Mouse (Mus musculus): Measurements from ENCODE around the gene Irgm1. TPM values are rescaled to one million over a fixed set of nuclear protein-coding genes. Genes with fewer than 3 reads are reported as not detected.
A peak's percentile ranks its signal among the peaks of the same experiment; 100 is the strongest.
"Not testable (repeated sequence)": the region's sequence is repeated elsewhere in the genome, so short reads cannot be mapped to it uniquely, and the experiment has no call there.

The Irgm1 gene
- polyA plus RNA-seq, 1 experiment from 2014 or later: 1.6 TPM

DNA sequence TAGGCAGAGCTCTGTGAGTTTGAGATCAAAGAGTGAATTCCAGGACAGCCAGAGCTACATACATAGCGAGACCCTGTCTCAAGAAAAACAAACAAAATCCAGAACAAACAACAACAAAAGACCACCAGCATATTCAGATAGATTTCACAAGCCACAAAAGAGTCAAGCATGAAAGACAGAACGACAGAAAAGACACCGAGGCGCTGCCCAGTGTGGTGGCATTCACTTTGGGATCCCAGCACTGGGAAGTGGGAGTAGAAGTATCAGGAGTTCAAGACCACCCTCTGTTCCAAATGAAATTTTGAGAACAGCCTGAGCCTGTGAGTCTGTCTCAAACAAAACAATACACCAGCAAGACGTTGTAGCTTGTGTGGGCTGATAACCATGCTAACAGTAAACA, 24.6 kb downstream of the Irgm1 start:
- no peaks in the 10 kb centered on the region for H3K9me3 ChIP-seq (ENCODE audit: control insufficient read depth, low read length)
- no peak overlapping the region for H3K27ac ChIP-seq (ENCODE audit: low read length)
- no peak overlapping the region for H3K9ac ChIP-seq (replicated peaks; ENCODE audit: low read depth, low read length)
- no peak for ATAC-seq
- no peaks in the 10 kb centered on the region for H3K4me1 ChIP-seq (replicated peaks; ENCODE audit: control insufficient read depth, insufficient read depth, low read length)
- no peak overlapping the region for H3K4me2 ChIP-seq (ENCODE audit: low read length)
- H3K27me3 ChIP-seq (replicated peaks; ENCODE audit: control insufficient read depth, insufficient read depth, low read length): no peaks in the 10 kb centered on the region; the same call in none of the 2 replicates
- H3K36me3 ChIP-seq (ENCODE audit: control insufficient read depth, insufficient read depth): no peaks in the 10 kb centered on the region
- H3K4me3 ChIP-seq (replicated peaks; ENCODE audit: low read length): no peak overlapping the region
- 59% methylated on average over 5 of the region's 5 CpGs for WGBS

- not testable (repeated sequence) for H3K27me3 ChIP-seq (replicated peaks; ENCODE audit: control insufficient read depth, insufficient read depth, low read length); H3K4me1 ChIP-seq (replicated peaks; ENCODE audit: control insufficient read depth, insufficient read depth, low read length); H3K9ac ChIP-seq (replicated peaks; ENCODE audit: low read depth, low read length); H3K27ac ChIP-seq (ENCODE audit: low read length); H3K9me3 ChIP-seq (ENCODE audit: control insufficient read depth, low read length); ATAC-seq; H3K4me2 ChIP-seq (ENCODE audit: low read length); H3K36me3 ChIP-seq (ENCODE audit: control insufficient read depth, insufficient read depth); H3K4me3 ChIP-seq (replicated peaks; ENCODE audit: low read length)
- WGBS: 74% methylated on average over 2 of the region's 2 CpGs
Measured at GRCm38 (mm10) chr11:48846362-48846761, 25.1 kb downstream of the Irgm1 start.

- no peak for ATAC-seq
- H3K9me3 ChIP-seq (ENCODE audit: control insufficient read depth, low read length): no peaks in the 10 kb centered on the region
- H3K27ac ChIP-seq (ENCODE audit: low read length): no peak overlapping the region
- H3K4me1 ChIP-seq (replicated peaks; ENCODE audit: control insufficient read depth, insufficient read depth, low read length): no peaks in the 10 kb centered on the region
- no peaks in the 10 kb centered on the region for H3K36me3 ChIP-seq (ENCODE audit: control insufficient read depth, insufficient read depth)
- no peak overlapping the region for H3K9ac ChIP-seq (replicated peaks; ENCODE audit: low read depth, low read length)
- H3K27me3 ChIP-seq (replicated peaks; ENCODE audit: control insufficient read depth, insufficient read depth, low read length): no peaks in the 10 kb centered on the region; the same call in none of the 2 replicates
- no peak overlapping the region for H3K4me3 ChIP-seq (replicated peaks; ENCODE audit: low read length)
- WGBS: 35% methylated on average over 13 of the region's 13 CpGs
- H3K4me2 ChIP-seq (ENCODE audit: low read length): no peak overlapping the region
Measured at GRCm38 (mm10) chr11:48845244-48845815, 26.2 kb downstream of the Irgm1 start.

- H3K9me3 ChIP-seq (ENCODE audit: control insufficient read depth, low read length): no peaks in the 10 kb centered on the region
- no peak overlapping the region for H3K4me2 ChIP-seq (ENCODE audit: low read length)
- H3K36me3 ChIP-seq (ENCODE audit: control insufficient read depth, insufficient read depth): no peaks in the 10 kb centered on the region
- no peak overlapping the region for H3K9ac ChIP-seq (replicated peaks; ENCODE audit: low read depth, low read length)
- no peaks in the 10 kb centered on the region for H3K4me1 ChIP-seq (replicated peaks; ENCODE audit: control insufficient read depth, insufficient read depth, low read length)
- no peak overlapping the region for H3K4me3 ChIP-seq (replicated peaks; ENCODE audit: low read length)
- WGBS: 52% methylated on average over 6 of the region's 6 CpGs
- no peak overlapping the region for H3K27ac ChIP-seq (ENCODE audit: low read length)
- no peak for ATAC-seq
- no peaks in the 10 kb centered on the region; the same call in none of the 2 replicates for H3K27me3 ChIP-seq (replicated peaks; ENCODE audit: control insufficient read depth, insufficient read depth, low read length)
Measured at GRCm38 (mm10) chr11:48844309-48844708, 27.2 kb downstream of the Irgm1 start.

GRCm38 (mm10) chr11:48843202-48843601, 28.3 kb downstream of the Irgm1 start:
- Histone ChIP-seq H3K27ac (ENCODE audit: low read length) (no peak overlapping the region), H3K4me1 (replicated peaks; ENCODE audit: control insufficient read depth, insufficient read depth, low read length) (peaks cover 6% of the 10 kb centered on the region), H3K9me3 (ENCODE audit: control insufficient read depth, low read length) (no peaks in the 10 kb centered on the region), H3K27me3 (replicated peaks; ENCODE audit: control insufficient read depth, insufficient read depth, low read length) (no peaks in the 10 kb centered on the region; the same call in 1 of the 2 replicates), H3K9ac (replicated peaks; ENCODE audit: low read depth, low read length) (no peak overlapping the region), H3K36me3 (ENCODE audit: control insufficient read depth, insufficient read depth) (no peaks in the 10 kb centered on the region), H3K4me2 (ENCODE audit: low read length) (no peak overlapping the region), H3K4me3 (replicated peaks; ENCODE audit: low read length) (no peak overlapping the region)
- no peak for ATAC-seq
- WGBS: 82% methylated on average over 11 of the region's 11 CpGs

GRCm38 (mm10) chr11:48842378-48842792, 29.1 kb downstream of the Irgm1 start:
- H3K9me3 ChIP-seq (ENCODE audit: control insufficient read depth, low read length): no peaks in the 10 kb centered on the region
- peaks cover 6% of the 10 kb centered on the region for H3K4me1 ChIP-seq (replicated peaks; ENCODE audit: control insufficient read depth, insufficient read depth, low read length)
- no peaks in the 10 kb centered on the region for H3K36me3 ChIP-seq (ENCODE audit: control insufficient read depth, insufficient read depth)
- no peak for ATAC-seq
- no peaks in the 10 kb centered on the region; the same call in 1 of the 2 replicates for H3K27me3 ChIP-seq (replicated peaks; ENCODE audit: control insufficient read depth, insufficient read depth, low read length)
- H3K9ac ChIP-seq (replicated peaks; ENCODE audit: low read depth, low read length): no peak overlapping the region
- H3K4me2 ChIP-seq (ENCODE audit: low read length): no peak overlapping the region
- WGBS: 84% methylated on average over 4 of the region's 4 CpGs
- H3K4me3 ChIP-seq (replicated peaks; ENCODE audit: low read length): no peak overlapping the region
- H3K27ac ChIP-seq (ENCODE audit: low read length): no peak overlapping the region

GRCm38 (mm10) chr11:48841213-48841612, 30.3 kb downstream of the Irgm1 start:
- Histone ChIP-seq H3K4me2 (ENCODE audit: low read length) (no peak overlapping the region), H3K27ac (ENCODE audit: low read length) (no peak overlapping the region), H3K9ac (replicated peaks; ENCODE audit: low read depth, low read length) (no peak overlapping the region), H3K4me1 (replicated peaks; ENCODE audit: control insufficient read depth, insufficient read depth, low read length) (peaks cover 10% of the 10 kb centered on the region), H3K4me3 (replicated peaks; ENCODE audit: low read length) (no peak overlapping the region), H3K9me3 (ENCODE audit: control insufficient read depth, low read length) (no peaks in the 10 kb centered on the region), H3K27me3 (replicated peaks; ENCODE audit: control insufficient read depth, insufficient read depth, low read length) (no peaks in the 10 kb centered on the region; the same call in 1 of the 2 replicates), H3K36me3 (ENCODE audit: control insufficient read depth, insufficient read depth) (no peaks in the 10 kb centered on the region)
- 90% methylated on average over 5 of the region's 5 CpGs for WGBS
- ATAC-seq: no peak

DNA sequence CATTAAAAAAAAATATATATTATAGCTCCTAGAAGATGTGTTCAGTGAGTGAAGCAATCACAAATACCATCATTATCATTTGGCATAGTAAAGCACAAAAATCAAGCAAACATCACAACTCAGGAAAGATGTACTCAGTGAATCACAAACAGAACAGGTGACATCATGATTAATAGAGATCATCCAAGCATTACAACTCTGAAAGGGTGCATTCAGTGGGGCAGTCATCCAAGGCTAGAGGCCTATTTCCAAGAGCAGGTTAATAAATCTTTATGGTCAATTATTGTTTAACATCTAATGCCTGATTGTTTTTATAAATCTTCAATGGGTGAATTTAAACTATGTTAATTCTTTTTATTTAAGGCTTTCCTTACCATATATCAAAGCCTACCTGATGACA, 30.7 kb downstream of the Irgm1 start:
- Histone ChIP-seq H3K4me3 (replicated peaks; ENCODE audit: low read length) (no peak overlapping the region), H3K36me3 (ENCODE audit: control insufficient read depth, insufficient read depth) (no peaks in the 10 kb centered on the region), H3K9ac (replicated peaks; ENCODE audit: low read depth, low read length) (no peak overlapping the region), H3K4me2 (ENCODE audit: low read length) (no peak overlapping the region), H3K4me1 (replicated peaks; ENCODE audit: control insufficient read depth, insufficient read depth, low read length) (peaks cover 10% of the 10 kb centered on the region), H3K9me3 (ENCODE audit: control insufficient read depth, low read length) (no peaks in the 10 kb centered on the region), H3K27ac (ENCODE audit: low read length) (no peak overlapping the region), H3K27me3 (replicated peaks; ENCODE audit: control insufficient read depth, insufficient read depth, low read length) (no peaks in the 10 kb centered on the region; the same call in 1 of the 2 replicates)
- no peak for ATAC-seq

DNA sequence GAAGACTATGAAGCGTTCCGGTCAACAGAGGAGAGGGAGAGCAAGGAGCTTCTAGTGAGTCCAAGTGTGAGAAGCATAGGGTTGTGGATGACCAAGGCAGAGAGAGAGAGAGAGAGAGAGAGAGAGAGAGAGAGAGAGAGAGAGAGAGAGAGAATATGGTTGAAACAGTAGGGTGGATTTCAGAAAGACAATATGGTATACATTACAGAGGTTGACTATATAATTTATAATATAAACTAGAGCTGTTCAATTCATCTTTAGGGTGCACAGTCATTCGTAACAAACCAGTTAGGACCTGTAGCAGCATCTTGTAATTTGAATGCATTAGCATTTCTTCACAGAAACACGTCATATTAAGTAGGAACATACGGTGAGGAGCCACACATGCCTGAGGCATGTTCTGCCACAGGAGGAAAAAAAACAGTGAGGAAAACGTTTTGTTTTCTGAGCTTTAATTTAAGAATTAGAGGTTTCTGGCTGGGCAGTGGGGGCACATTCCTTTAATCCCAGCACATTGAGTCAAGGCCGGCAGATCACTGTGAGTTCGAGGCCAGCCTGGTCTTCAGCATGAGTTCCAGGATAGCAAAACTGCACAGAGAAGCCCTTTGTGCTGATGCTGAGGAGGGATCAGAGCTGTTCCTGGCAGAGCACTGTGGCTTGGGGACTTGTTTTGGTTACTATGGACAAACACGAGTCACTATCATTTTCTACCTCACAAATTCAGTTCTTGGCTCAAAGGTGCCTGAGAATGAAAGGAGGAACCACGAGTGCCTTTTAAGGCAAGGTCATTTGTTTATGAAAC, 32.4 kb downstream of the Irgm1 start:
- Histone ChIP-seq H3K9ac (replicated peaks; ENCODE audit: low read depth, low read length) (no peak overlapping the region; the same call in 1 of the 2 replicates), H3K9me3 (ENCODE audit: control insufficient read depth, low read length) (no peaks in the 10 kb centered on the region), H3K27me3 (replicated peaks; ENCODE audit: control insufficient read depth, insufficient read depth, low read length) (no peaks in the 10 kb centered on the region), H3K36me3 (ENCODE audit: control insufficient read depth, insufficient read depth) (no peaks in the 10 kb centered on the region), H3K4me1 (replicated peaks; ENCODE audit: control insufficient read depth, insufficient read depth, low read length) (peaks cover 10% of the 10 kb centered on the region), H3K4me3 (replicated peaks; ENCODE audit: low read length) (no peak overlapping the region), H3K27ac (ENCODE audit: low read length) (no peak overlapping the region), H3K4me2 (ENCODE audit: low read length) (peak overlapping the region; percentile 83)
- 68% methylated on average over 10 of the region's 10 CpGs for WGBS
- ATAC-seq: no peak

Measured in forebrain, embryonic 16.5 days (tissue).